Mouse (Mus musculus) midbrain, embryonic 12.5 days (tissue): ENCODE data around the gene Mcu. TPM values are rescaled to one million over a fixed set of nuclear protein-coding genes. Genes with fewer than 3 reads are reported as not detected.

Source experiments
- ATAC-seq: fragments of 200-750 bp; cut with Nextera tagmentation; 2 replicates; pipeline ENCODE4 v1.8.0; 2017; ENCODE audit warnings: low read depth, moderate TSS enrichment, moderate library complexity; ENCODE audit not compliant: low FRiP score
- H3K27ac ChIP-seq: fragments of 300-500 bp; sonication (generic); replicated peaks from 2 replicates; pipeline ENCODE4 v1.5.1; 2016; ENCODE audit warnings: mild to moderate bottlenecking
- H3K27me3 ChIP-seq: fragments of 300-500 bp; sonication (generic); 2 replicates; pipeline ENCODE4 v1.6.1; 2016; ENCODE audit warnings: mild to moderate bottlenecking
- H3K36me3 ChIP-seq: fragments of 300-500 bp; sonication (generic); 2 replicates; pipeline ENCODE4 v1.6.1; 2016
- H3K4me1 ChIP-seq: fragments of 300-500 bp; sonication (generic); 2 replicates; pipeline ENCODE4 v1.6.1; 2016
- H3K4me2 ChIP-seq: fragments of 300-500 bp; sonication (generic); replicated peaks from 2 replicates; pipeline ENCODE4 v1.6.1; 2016; ENCODE audit warnings: mild to moderate bottlenecking, moderate library complexity
- H3K4me3 ChIP-seq: fragments of 300-500 bp; sonication (generic); 2 replicates; pipeline ENCODE4 v1.5.1; 2016; ENCODE audit warnings: mild to moderate bottlenecking
- H3K9ac ChIP-seq: fragments of 300-500 bp; sonication (generic); replicated peaks from 2 replicates; pipeline ENCODE4 v1.6.1; 2016; ENCODE audit warnings: mild to moderate bottlenecking, moderate library complexity
- H3K9me3 ChIP-seq: fragments of 300-500 bp; sonication (generic); 2 replicates; pipeline ENCODE4 v1.6.1; 2016; ENCODE audit warnings: mild to moderate bottlenecking
- WGBS: fragments of 180-500 bp; shearing (Covaris S2); methylation state at CpG from one replicate; pipeline ENCODE4 v1.1.7; 2016; 5-methylcytosine and 5-hydroxymethylcytosine counted together
- polyA plus RNA-seq: library from polyadenylated mRNA; unstranded; fragments of >200 nt; fragmentation: Nextera tagmentation; extraction: Ambion mirVana; gene quantifications from 2 replicates; pipeline ENCODE4 v1.2.1, GENCODE M21; 2016

The Mcu gene
- polyA plus RNA-seq, result 17.4 and 21.1 TPM in 2 replicates

DNA sequence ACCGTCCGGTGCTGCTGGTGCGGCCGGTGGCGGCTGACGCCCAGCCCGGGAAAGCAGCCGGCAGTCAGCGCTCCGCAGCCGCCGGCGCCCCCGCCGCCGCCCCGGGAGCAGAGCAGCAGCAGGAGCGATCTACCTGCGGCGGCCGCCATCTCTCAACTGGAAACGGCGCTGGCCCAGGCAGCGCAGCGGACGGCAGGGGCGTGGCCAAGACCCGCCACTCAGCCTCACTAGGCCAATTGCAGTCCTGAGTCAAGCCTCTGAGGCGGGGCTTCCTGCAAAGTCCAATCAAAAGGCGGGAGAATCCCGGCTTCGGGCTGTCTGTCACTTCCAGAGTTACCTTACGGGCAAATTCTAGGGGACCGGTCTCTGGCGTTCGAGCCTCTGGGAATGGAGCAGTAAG, at the start of gene Mcu:
Gene Mcu, minus strand, starts transcription at position 171 of the 400 bp plus-strand sequence.
- Histone ChIP-seq H3K4me2 (peak within 1 kb of the TSS; percentile 83), H3K4me3 (peak within 1 kb of the TSS; percentile 94), H3K9ac (peak within 1 kb of the TSS; percentile 89), H3K27ac (peak within 1 kb of the TSS; percentile 90), H3K9me3 (no peaks in the 10 kb centered on the region), H3K36me3 (no peaks in the 10 kb centered on the region), H3K4me1 (peaks cover 16% of the 10 kb centered on the region), H3K27me3 (peaks cover 5% of the 10 kb centered on the region)
- ATAC-seq, result peak; percentile 100
- 1% methylated on average over 33 of the region's 36 CpGs for WGBS

DNA sequence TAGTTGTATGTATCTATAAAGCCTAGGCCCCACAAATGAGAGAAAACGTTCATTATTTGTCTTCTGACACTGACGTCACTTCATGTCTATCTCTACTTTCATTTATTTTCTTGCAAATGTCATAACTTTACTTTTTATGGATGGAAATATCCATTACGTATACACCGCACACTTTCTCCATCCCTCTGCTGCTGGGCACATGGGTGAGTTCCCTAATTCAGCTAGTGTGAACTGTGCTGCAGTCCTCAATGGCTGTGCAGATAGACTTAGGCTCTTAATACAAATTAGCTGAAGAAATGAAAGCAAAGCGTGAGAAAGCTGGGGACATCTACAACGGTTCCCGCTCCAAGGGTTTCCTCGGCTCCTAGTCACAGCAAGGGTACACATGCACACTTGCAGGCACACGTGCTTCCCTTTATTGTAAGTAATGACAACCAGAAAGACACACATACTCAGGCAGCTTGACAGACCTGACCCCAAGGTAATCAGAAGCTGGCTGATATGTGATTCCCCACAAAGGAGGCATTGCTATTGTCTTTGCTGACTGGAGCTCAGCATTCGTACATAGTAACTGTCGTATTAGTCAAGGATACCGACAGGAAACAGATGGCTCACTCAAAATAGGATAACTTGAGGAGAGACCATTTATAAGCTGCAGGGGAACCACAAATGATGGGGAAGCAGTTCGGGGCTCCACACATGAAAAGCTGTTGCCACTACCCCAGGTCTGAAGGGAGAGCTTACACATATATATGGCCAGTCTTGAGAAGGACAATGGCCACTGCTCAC, 49.2 kb upstream of the Mcu start:
- WGBS, result 83% methylated on average over 13 of the region's 13 CpGs
- H3K27me3 ChIP-seq, result no peaks in the 10 kb centered on the region
- no peak for ATAC-seq

DNA sequence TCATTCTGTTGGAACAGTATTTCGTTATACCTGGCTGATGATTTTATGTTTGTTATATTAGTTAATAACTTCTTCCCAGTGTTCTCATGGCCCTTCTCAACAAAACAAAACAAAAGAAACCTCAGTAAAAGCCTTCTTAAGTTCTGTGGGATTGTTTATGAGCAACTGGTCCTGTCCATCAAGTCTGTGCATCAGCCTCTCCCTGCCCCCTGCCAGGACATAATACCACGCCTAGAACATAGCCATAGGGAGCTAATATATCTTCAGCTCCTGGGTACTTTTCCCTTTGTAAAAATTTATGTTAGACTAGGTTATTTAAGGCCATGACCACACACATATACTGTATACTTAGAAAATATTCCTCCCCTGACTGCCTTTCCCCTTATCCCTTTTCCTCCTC, 48.3 kb upstream of the Mcu start:
- H3K4me2 ChIP-seq, result no peak overlapping the region
- H3K4me3 ChIP-seq, result no peak overlapping the region
- no peak overlapping the region for H3K27ac ChIP-seq
- no peaks in the 10 kb centered on the region for H3K9me3 ChIP-seq
- no peak overlapping the region for H3K9ac ChIP-seq
- no peaks in the 10 kb centered on the region for H3K27me3 ChIP-seq
- 73% methylated on average over 2 of the region's 2 CpGs for WGBS
- no peaks in the 10 kb centered on the region for H3K4me1 ChIP-seq
- H3K36me3 ChIP-seq, result no peaks in the 10 kb centered on the region
- no peak for ATAC-seq

More for the DNA sequence above, 49.2 kb upstream of the Mcu start:
- Histone ChIP-seq H3K4me2 (no peak overlapping the region), H3K36me3 (no peaks in the 10 kb centered on the region), H3K27ac (no peak overlapping the region), H3K4me3 (no peak overlapping the region), H3K9ac (no peak overlapping the region), H3K9me3 (no peaks in the 10 kb centered on the region), H3K4me1 (no peaks in the 10 kb centered on the region)

DNA sequence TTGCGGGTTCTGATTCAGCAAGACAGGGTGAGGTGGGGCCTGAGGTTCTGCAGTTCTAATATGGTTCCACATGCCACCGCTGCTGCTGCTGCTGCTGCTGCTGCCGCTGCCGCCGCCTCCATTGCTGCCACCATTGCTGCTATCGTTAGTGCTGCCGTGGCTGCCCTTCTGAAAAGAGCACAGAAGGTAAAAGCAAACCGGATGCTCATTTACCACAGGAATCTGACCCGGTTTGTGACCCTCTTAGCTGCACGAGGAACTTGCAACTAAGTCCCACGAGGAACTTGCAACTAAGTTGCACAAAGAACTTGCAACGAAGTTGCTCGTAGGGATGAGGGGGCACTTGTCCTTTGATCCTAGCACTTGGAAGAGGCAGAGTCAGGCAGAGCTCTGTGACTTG, 40.3 kb upstream of the Mcu start:
- ATAC-seq, result no peak
- H3K4me1 ChIP-seq, result no peaks in the 10 kb centered on the region
- H3K4me3 ChIP-seq, result no peak overlapping the region
- no peaks in the 10 kb centered on the region for H3K27me3 ChIP-seq
- no peaks in the 10 kb centered on the region for H3K36me3 ChIP-seq
- no peak overlapping the region for H3K4me2 ChIP-seq
- no peak overlapping the region for H3K9ac ChIP-seq
- H3K27ac ChIP-seq, result no peak overlapping the region
- 84% methylated on average over 13 of the region's 13 CpGs for WGBS
- H3K9me3 ChIP-seq, result no peaks in the 10 kb centered on the region

DNA sequence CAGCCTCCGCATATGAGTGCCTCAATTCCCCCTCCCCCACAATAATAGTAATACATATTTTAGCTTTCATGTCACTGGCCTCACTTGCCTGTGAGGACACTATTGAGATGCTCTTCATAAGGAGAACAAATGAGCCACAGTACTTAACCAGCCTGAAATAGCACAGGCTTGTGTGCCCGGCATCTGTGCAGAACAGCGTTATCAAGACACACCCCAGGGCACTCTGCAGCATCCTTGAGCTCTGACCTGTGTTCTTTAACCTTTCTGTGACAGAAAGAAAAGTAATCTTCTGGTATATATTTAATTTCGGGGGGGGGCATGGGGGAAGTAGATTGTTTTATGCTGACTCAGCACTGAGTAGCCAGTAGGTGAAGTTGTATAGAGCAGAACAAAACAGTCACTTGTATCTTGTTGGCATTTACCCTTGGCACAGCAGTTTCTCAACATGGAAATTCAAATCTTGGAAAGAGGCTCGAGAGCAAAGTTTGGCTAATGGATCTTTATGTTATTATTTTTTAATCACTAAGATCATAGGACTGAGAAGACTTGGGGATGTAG, 30.4 kb upstream of the Mcu start:
- H3K36me3 ChIP-seq, result no peaks in the 10 kb centered on the region
- no peak overlapping the region for H3K4me3 ChIP-seq
- no peak overlapping the region for H3K9ac ChIP-seq
- no peak for ATAC-seq
- H3K27ac ChIP-seq, result no peak overlapping the region
- no peak overlapping the region for H3K4me2 ChIP-seq
- peaks cover 5% of the 10 kb centered on the region; the same call in 1 of the 2 replicates for H3K9me3 ChIP-seq
- 87% methylated on average over 5 of the region's 5 CpGs for WGBS
- no peaks in the 10 kb centered on the region for H3K27me3 ChIP-seq
- no peaks in the 10 kb centered on the region for H3K4me1 ChIP-seq

DNA sequence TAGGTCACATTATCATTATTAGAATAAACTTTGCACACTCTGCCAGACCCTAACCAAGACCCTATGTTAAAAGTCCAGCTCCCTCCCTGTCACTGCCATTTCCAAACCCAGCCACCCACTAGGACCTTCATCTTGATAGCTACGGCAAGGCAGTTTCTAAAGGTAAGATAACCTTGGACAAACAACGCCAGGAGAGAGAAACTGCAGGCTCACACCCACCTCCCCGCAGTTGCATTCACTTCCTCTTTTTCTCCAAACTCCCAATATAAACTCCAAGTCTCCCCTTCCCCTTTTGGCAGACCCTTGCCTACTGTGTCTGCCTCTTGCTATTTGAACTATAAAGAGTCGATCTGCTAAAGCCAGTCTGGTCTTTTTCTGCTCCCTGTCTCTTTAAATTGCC, 28.7 kb upstream of the Mcu start:
- Histone ChIP-seq H3K9me3 (peaks cover 5% of the 10 kb centered on the region; the same call in 1 of the 2 replicates), H3K4me3 (no peak overlapping the region), H3K9ac (no peak overlapping the region), H3K27me3 (no peaks in the 10 kb centered on the region), H3K4me2 (no peak overlapping the region), H3K4me1 (no peaks in the 10 kb centered on the region), H3K36me3 (no peaks in the 10 kb centered on the region), H3K27ac (no peak overlapping the region)
- WGBS, result 77% methylated on average over 4 of the region's 4 CpGs
- no peak for ATAC-seq

DNA sequence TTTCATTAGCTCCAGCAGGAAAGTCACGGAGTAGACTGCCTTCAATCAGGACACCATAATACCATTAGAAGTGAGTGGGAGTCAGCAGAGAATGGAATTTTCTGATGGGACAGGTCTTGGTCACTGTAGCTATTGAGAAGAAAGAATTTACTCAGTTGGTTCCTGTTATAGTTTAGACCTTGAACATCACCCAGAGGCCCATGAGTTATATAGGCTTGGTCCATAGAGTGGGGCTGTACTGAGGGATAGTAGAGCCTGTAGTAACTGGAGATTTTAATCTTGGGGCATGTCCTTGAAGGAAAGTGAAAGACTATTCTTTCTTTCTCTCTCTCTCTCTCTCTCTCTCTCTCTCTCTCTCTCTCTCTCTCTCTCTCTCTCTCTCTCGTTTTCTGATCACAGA, 28.2 kb upstream of the Mcu start:
- Histone ChIP-seq H3K4me1 (no peaks in the 10 kb centered on the region), H3K4me3 (no peak overlapping the region), H3K9ac (no peak overlapping the region), H3K36me3 (no peaks in the 10 kb centered on the region), H3K9me3 (peaks cover 1% of the 10 kb centered on the region; the same call in 1 of the 2 replicates), H3K27ac (no peak overlapping the region), H3K27me3 (no peaks in the 10 kb centered on the region), H3K4me2 (no peak overlapping the region)
- no peak for ATAC-seq
- WGBS, result 65% methylated on average over 2 of the region's 2 CpGs

DNA sequence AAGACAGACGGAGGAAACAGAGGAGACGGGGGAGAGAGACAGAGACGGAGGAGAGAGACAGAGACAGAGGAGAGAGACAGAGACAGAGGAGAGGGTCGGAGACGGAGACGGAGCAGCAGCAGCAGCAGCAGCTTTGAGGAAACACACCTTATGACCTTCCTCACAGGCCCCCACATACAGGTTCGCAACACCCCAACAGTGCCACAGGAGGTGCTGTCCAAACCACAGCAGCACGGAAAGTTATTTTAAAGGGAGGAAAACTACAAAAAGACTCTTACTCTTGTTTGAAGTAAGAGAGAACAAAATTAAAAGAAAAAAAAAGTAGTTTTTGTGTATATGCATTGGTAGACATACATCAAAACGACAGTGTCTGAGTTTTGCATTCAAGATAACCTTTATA, 27.2 kb upstream of the Mcu start:
- Histone ChIP-seq H3K27ac (no peak overlapping the region), H3K4me1 (no peaks in the 10 kb centered on the region), H3K4me3 (no peak overlapping the region), H3K9me3 (no peaks in the 10 kb centered on the region), H3K36me3 (no peaks in the 10 kb centered on the region), H3K9ac (no peak overlapping the region), H3K27me3 (no peaks in the 10 kb centered on the region; the same call in 1 of the 2 replicates), H3K4me2 (no peak overlapping the region)
- no peak for ATAC-seq
- 77% methylated on average over 9 of the region's 9 CpGs for WGBS

DNA sequence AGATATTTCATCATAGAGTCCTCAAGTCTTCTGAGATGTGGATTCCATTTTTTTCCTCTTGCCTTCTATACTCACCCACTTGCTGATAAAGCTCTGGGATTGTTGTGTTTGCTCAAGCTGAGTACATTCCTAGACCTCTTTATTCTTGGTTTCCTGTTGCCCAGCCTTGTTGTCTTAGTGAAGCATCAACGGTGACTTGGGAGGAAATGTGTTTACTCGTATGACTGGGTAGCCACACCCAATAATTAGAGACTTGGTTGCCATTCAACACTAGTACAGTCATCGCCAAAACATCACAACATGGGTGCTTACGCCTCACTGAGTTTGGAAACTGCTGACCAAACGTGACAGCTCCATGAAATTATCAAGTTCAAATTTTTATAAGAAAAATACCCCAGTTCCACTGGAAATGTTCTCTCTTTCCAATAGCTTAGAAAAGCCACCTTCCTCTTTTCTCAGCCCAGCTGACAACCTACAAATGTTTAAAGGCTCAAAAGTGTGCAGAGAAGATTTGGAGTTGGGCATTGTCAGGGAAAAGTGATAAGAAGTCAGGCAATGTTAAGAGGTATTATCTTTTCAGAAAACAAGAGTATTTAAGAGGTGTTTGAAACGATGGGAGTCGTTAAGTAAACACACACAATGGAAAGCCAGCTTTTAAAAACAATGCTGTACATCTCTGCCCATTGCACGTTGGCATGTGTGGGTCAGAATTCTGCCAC, 26.3 kb upstream of the Mcu start:
- H3K4me1 ChIP-seq, result no peaks in the 10 kb centered on the region; the same call in 1 of the 2 replicates
- no peaks in the 10 kb centered on the region for H3K9me3 ChIP-seq
- no peaks in the 10 kb centered on the region for H3K36me3 ChIP-seq
- no peak overlapping the region for H3K4me3 ChIP-seq
- no peaks in the 10 kb centered on the region; the same call in 1 of the 2 replicates for H3K27me3 ChIP-seq
- H3K9ac ChIP-seq, result no peak overlapping the region
- WGBS, result 81% methylated on average over 8 of the region's 8 CpGs
- no peak for ATAC-seq
- no peak overlapping the region for H3K27ac ChIP-seq
- H3K4me2 ChIP-seq, result no peak overlapping the region

DNA sequence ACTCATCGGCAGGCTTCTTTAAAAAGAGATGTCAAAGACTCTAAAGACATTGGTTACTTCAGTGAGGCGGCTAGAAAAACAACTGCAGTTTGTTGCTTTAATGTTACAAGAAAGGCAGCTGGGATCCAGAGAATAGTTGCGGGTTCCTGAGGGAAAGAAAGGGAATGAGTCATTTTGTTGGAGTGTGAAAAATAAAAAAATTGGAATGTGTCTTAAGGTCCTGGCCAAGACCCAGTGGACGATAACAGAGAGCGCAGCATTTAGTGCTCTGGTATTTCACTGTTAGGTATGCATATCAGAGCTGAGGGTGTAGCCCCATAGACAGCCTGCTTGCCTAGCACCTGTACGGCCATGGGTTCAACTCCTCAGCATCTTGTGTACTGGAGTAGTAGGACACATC, 22.1 kb upstream of the Mcu start:
- Histone ChIP-seq H3K4me3 (no peak overlapping the region), H3K9me3 (no peaks in the 10 kb centered on the region), H3K27me3 (no peaks in the 10 kb centered on the region; the same call in 1 of the 2 replicates), H3K36me3 (no peaks in the 10 kb centered on the region), H3K9ac (no peak overlapping the region), H3K4me2 (no peak overlapping the region), H3K4me1 (no peaks in the 10 kb centered on the region; the same call in 1 of the 2 replicates), H3K27ac (no peak overlapping the region)
- ATAC-seq, result no peak
- 75% methylated on average over 6 of the region's 6 CpGs for WGBS

DNA sequence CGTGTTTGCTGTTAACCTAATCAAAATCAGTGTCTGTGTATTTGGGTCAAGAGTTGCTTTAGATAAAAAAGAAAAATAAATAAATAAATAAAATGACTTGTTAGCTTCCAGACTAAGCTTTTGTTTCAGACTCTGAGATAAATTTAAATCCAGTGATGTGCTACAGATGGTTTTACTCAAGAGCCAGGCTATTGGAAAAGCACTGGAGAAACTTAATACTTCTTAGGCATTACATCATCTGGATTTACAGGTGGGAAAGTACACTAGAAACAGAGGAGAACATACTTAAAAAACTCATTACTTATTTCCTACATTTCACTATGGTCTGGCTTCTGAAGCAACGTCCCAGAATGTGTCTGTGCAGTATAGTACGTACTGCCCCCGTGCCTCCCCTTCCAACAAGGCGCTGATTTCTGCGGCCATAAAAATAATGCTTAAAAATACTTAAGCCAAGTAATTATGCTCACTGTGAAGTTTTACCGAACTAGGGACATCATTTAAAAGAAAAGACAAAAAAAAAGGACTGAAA, 21.2 kb upstream of the Mcu start:
- WGBS, result 81% methylated on average over 7 of the region's 7 CpGs
- H3K9ac ChIP-seq, result no peak overlapping the region
- H3K9me3 ChIP-seq, result no peaks in the 10 kb centered on the region
- no peak overlapping the region for H3K27ac ChIP-seq
- H3K4me2 ChIP-seq, result no peak overlapping the region
- ATAC-seq, result no peak
- H3K4me1 ChIP-seq, result no peaks in the 10 kb centered on the region; the same call in 1 of the 2 replicates
- H3K36me3 ChIP-seq, result no peaks in the 10 kb centered on the region
- no peaks in the 10 kb centered on the region; the same call in 1 of the 2 replicates for H3K27me3 ChIP-seq
- no peak overlapping the region for H3K4me3 ChIP-seq
